In the genomic region with DNA sequence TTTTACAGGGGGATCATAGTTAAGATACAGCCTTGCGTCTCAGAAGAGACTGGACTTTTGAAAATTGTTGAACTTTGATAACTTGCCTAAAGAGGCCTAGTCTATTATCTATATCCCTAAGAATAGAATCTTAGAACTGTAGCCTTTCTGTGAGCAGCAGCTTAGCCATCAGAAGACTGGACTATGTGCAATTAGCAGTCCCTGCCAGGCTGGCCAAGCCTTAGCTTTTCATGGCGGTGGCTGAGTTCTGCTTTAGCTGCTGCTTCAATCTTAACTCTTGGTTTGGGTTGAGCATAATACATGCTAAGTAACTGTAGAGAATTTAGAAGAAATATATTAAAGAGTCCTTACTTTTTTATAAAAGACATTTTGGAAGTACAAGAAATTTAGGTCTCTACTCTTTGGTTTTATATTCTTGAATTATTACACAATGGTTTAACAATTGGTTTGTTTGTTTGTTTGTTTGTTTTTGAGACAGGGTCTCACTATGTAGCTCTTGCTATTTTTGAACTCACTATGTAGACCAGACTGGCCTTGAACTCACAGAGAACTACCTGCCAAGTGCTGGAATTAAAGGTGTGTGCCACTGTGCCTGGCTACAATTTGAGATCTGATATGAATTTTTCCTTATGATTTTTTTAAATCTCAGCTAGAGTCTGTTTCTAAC, we compare ENCODE assay signal across 24 mouse cellular contexts.
"Had no signal": no experiment of that assay in that cellular context is flagged by ENCODE, and none has a peak within 500 bp of the region (broad histone marks: within the 10 kb centered on the region; RNA-seq: fewer than 3 reads in every experiment).

No protein-coding gene starts in this region.

- H3K9ac ChIP-seq: kidney, embryonic 15.5 days; limb, embryonic 13.5 days; liver, embryonic 12.5 days; liver, embryonic 15.5 days; lung, embryonic 15.5 days; midbrain, embryonic 15.5 days; neural tube, embryonic 13.5 days had no signal

- H3K27me3 ChIP-seq: kidney, embryonic 15.5 days; limb, embryonic 13.5 days; liver, embryonic 12.5 days; liver, embryonic 15.5 days; lung, embryonic 15.5 days; midbrain, embryonic 15.5 days; neural tube, embryonic 13.5 days had no signal

- H3K27ac ChIP-seq: kidney, embryonic 15.5 days; limb, embryonic 10.5 days; limb, embryonic 13.5 days; liver, embryonic 12.5 days; liver, embryonic 15.5 days; lung, embryonic 15.5 days; midbrain, embryonic 15.5 days; neural tube, embryonic 13.5 days; stomach, postnatal 0 days had no signal

- H3K9me3 ChIP-seq: kidney, embryonic 15.5 days; limb, embryonic 10.5 days; limb, embryonic 13.5 days; liver, embryonic 12.5 days; liver, embryonic 15.5 days; lung, embryonic 15.5 days; midbrain, embryonic 15.5 days; neural tube, embryonic 13.5 days had no signal

- DNase-seq: kidney, adult 8-10 months; kidney, postnatal 10 days; kidney, postnatal 36 days; liver; lung, adult 18-20 months; lung, postnatal 10 days; lung, postnatal 4 days; right cerebral cortex, adult 18-20 months; right cerebral cortex, postnatal 25 days; thymus, adult 2 months; thymus, postnatal 14 days; thymus, postnatal 4 days had no signal

- H3K4me3 ChIP-seq: kidney, embryonic 15.5 days; limb, embryonic 10.5 days; limb, embryonic 13.5 days; liver, embryonic 12.5 days; liver, embryonic 15.5 days; lung, embryonic 15.5 days; midbrain, embryonic 15.5 days; myocyte; neural tube, embryonic 13.5 days had no signal

- H3K4me1 ChIP-seq: kidney, embryonic 15.5 days; limb, embryonic 10.5 days; limb, embryonic 13.5 days; liver, embryonic 12.5 days; liver, embryonic 15.5 days; lung, embryonic 15.5 days; midbrain, embryonic 15.5 days; neural tube, embryonic 13.5 days had no signal

- H3K4me2 ChIP-seq: kidney, embryonic 15.5 days; limb, embryonic 13.5 days; liver, embryonic 12.5 days; liver, embryonic 15.5 days; lung, embryonic 15.5 days; midbrain, embryonic 11.5 days; midbrain, embryonic 15.5 days; neural tube, embryonic 13.5 days had no signal

- H3K36me3 ChIP-seq: kidney, embryonic 15.5 days; limb, embryonic 10.5 days; limb, embryonic 13.5 days; liver, embryonic 12.5 days; liver, embryonic 15.5 days; lung, embryonic 15.5 days; midbrain, embryonic 15.5 days; neural tube, embryonic 13.5 days had no signal

- ATAC-seq: intestine, embryonic 16.5 days; liver, embryonic 12.5 days; midbrain, embryonic 15.5 days had no signal
